Mouse (Mus musculus) forebrain, embryonic 16.5 days (tissue): ENCODE measurements at regions not wholly inside any gene's neighbourhood (a gene's known extent, or its start where the extent isn't known, plus 50 kb on each side); places are given as distances from the start of the nearest gene placed in this dataset.

Experiments used
- ATAC-seq: fragments of 200-750 bp; cut with Nextera tagmentation; 2 replicates; pipeline ENCODE4 v1.8.0; 2017; ENCODE audit warnings: mild to moderate bottlenecking, moderate library complexity
- H3K27ac ChIP-seq: fragments of 300-500 bp; sonication (generic); 2 replicates; pipeline ENCODE4 v1.5.1; 2014; ENCODE audit warnings: low read length, control low read depth
- H3K27me3 ChIP-seq: fragments of 300-500 bp; sonication (generic); replicated peaks from 2 replicates; pipeline ENCODE4 v1.6.1; 2014; ENCODE audit warnings: low read length; ENCODE audit not compliant: control insufficient read depth, insufficient read depth
- H3K36me3 ChIP-seq: fragments of 300-500 bp; sonication (generic); 2 replicates; pipeline ENCODE4 v1.6.1; 2014; ENCODE audit not compliant: control insufficient read depth, insufficient read depth
- H3K4me1 ChIP-seq: fragments of 300-500 bp; sonication (generic); replicated peaks from 2 replicates; pipeline ENCODE4 v1.6.1; 2014; ENCODE audit warnings: low read length; ENCODE audit not compliant: control insufficient read depth, insufficient read depth
- H3K4me2 ChIP-seq: fragments of 300-500 bp; sonication (generic); 2 replicates; pipeline ENCODE4 v1.6.1; 2014; ENCODE audit warnings: mild to moderate bottlenecking, low read length, control low read depth
- H3K4me3 ChIP-seq: fragments of 300-500 bp; sonication (generic); replicated peaks from 2 replicates; pipeline ENCODE4 v1.5.1; 2014; ENCODE audit warnings: mild to moderate bottlenecking, low read length, control low read depth
- H3K9ac ChIP-seq: fragments of 300-500 bp; sonication (generic); replicated peaks from 2 replicates; pipeline ENCODE4 v1.6.1; 2014; ENCODE audit warnings: low read depth, low read length, control low read depth
- H3K9me3 ChIP-seq: fragments of 300-500 bp; sonication (generic); 2 replicates; pipeline ENCODE4 v1.6.1; 2016; ENCODE audit warnings: low read length; ENCODE audit not compliant: control insufficient read depth
- WGBS: fragments of 180-500 bp; shearing (Covaris S2); extraction: QIAGEN DNeasy Blood & Tissue Kit; methylation state at CpG from one replicate; pipeline ENCODE4 v1.1.7; 2014; 5-methylcytosine and 5-hydroxymethylcytosine counted together

GRCm38 (mm10) chr3:9373896-9374295 lies 236.0 kb downstream of the Zfp704 start:
- Histone ChIP-seq H3K4me2 (no peak overlapping the region), H3K27me3 (no peaks in the 10 kb centered on the region), H3K9me3 (no peaks in the 10 kb centered on the region), H3K4me1 (no peaks in the 10 kb centered on the region), H3K4me3 (no peak overlapping the region), H3K36me3 (no peaks in the 10 kb centered on the region), H3K27ac (no peak overlapping the region), H3K9ac (no peak overlapping the region)
- ATAC-seq, result no peak
- 83% methylated on average over 1 of the region's 1 CpGs for WGBS

GRCm38 (mm10) chr3:9370096-9370495 lies 239.8 kb downstream of the Zfp704 start:
- no peak overlapping the region for H3K4me2 ChIP-seq
- H3K4me1 ChIP-seq, result no peaks in the 10 kb centered on the region
- no peaks in the 10 kb centered on the region for H3K36me3 ChIP-seq
- no peak overlapping the region for H3K4me3 ChIP-seq
- H3K27me3 ChIP-seq, result no peaks in the 10 kb centered on the region
- H3K9me3 ChIP-seq, result no peaks in the 10 kb centered on the region
- H3K9ac ChIP-seq, result no peak overlapping the region
- ATAC-seq, result no peak
- WGBS, result 84% methylated on average over 2 of the region's 2 CpGs
- no peak overlapping the region for H3K27ac ChIP-seq

- no peak for ATAC-seq
- Histone ChIP-seq H3K36me3 (no peaks in the 10 kb centered on the region), H3K4me2 (no peak overlapping the region), H3K27ac (no peak overlapping the region), H3K4me3 (no peak overlapping the region), H3K27me3 (no peaks in the 10 kb centered on the region), H3K9ac (no peak overlapping the region), H3K9me3 (no peaks in the 10 kb centered on the region), H3K4me1 (no peaks in the 10 kb centered on the region)
- WGBS, result 85% methylated on average over 9 of the region's 9 CpGs
These were observed 244.1 kb downstream of the Zfp704 start for GRCm38 (mm10) chr3:9365791-9366190.

GRCm38 (mm10) chr3:9359186-9359585 lies 250.7 kb downstream of the Zfp704 start:
- no peaks in the 10 kb centered on the region for H3K27me3 ChIP-seq
- H3K4me2 ChIP-seq, result no peak overlapping the region
- no peak overlapping the region for H3K27ac ChIP-seq
- no peaks in the 10 kb centered on the region for H3K36me3 ChIP-seq
- no peak for ATAC-seq
- no peaks in the 10 kb centered on the region for H3K9me3 ChIP-seq
- H3K4me3 ChIP-seq, result no peak overlapping the region
- H3K4me1 ChIP-seq, result no peaks in the 10 kb centered on the region; the same call in 1 of the 2 replicates
- no peak overlapping the region for H3K9ac ChIP-seq
- WGBS, result 93% methylated on average over 8 of the region's 8 CpGs

GRCm38 (mm10) chr3:9358111-9358510 lies 251.8 kb downstream of the Zfp704 start:
- Histone ChIP-seq H3K4me3 (no peak overlapping the region), H3K4me1 (no peaks in the 10 kb centered on the region; the same call in 1 of the 2 replicates), H3K4me2 (no peak overlapping the region), H3K27ac (no peak overlapping the region), H3K9me3 (no peaks in the 10 kb centered on the region), H3K36me3 (no peaks in the 10 kb centered on the region), H3K27me3 (no peaks in the 10 kb centered on the region; the same call in 1 of the 2 replicates), H3K9ac (no peak overlapping the region)
- ATAC-seq, result no peak; the same call in 1 of the 2 replicates
- WGBS, result 59% methylated on average over 12 of the region's 12 CpGs

GRCm38 (mm10) chr3:9357639-9358038 lies 252.2 kb downstream of the Zfp704 start:
- no peak overlapping the region for H3K4me3 ChIP-seq
- H3K4me1 ChIP-seq, result no peaks in the 10 kb centered on the region; the same call in 1 of the 2 replicates
- ATAC-seq, result no peak
- no peaks in the 10 kb centered on the region for H3K36me3 ChIP-seq
- H3K27ac ChIP-seq, result no peak overlapping the region
- WGBS, result 82% methylated on average over 2 of the region's 2 CpGs
- no peaks in the 10 kb centered on the region for H3K9me3 ChIP-seq
- no peaks in the 10 kb centered on the region; the same call in 1 of the 2 replicates for H3K27me3 ChIP-seq
- no peak overlapping the region for H3K9ac ChIP-seq
- no peak overlapping the region for H3K4me2 ChIP-seq

- Histone ChIP-seq H3K4me1 (no peaks in the 10 kb centered on the region; the same call in 1 of the 2 replicates), H3K4me2 (no peak overlapping the region), H3K27ac (no peak overlapping the region), H3K36me3 (no peaks in the 10 kb centered on the region), H3K9me3 (no peaks in the 10 kb centered on the region), H3K27me3 (no peaks in the 10 kb centered on the region; the same call in 1 of the 2 replicates), H3K4me3 (no peak overlapping the region), H3K9ac (no peak overlapping the region)
- ATAC-seq, result no peak
- WGBS, result 66% methylated on average over 4 of the region's 4 CpGs
These were observed 254.0 kb downstream of the Zfp704 start for GRCm38 (mm10) chr3:9355875-9356274.

- Histone ChIP-seq H3K27me3 (no peaks in the 10 kb centered on the region; the same call in 1 of the 2 replicates), H3K9ac (no peak overlapping the region), H3K36me3 (no peaks in the 10 kb centered on the region), H3K4me2 (no peak overlapping the region), H3K4me3 (no peak overlapping the region), H3K9me3 (no peaks in the 10 kb centered on the region), H3K27ac (no peak overlapping the region), H3K4me1 (no peaks in the 10 kb centered on the region; the same call in 1 of the 2 replicates)
- no peak for ATAC-seq
- 94% methylated on average over 11 of the region's 11 CpGs for WGBS
These were observed 255.1 kb downstream of the Zfp704 start for GRCm38 (mm10) chr3:9354756-9355155.

GRCm38 (mm10) chr3:9352251-9352650 lies 257.6 kb downstream of the Zfp704 start:
- ATAC-seq, result no peak
- H3K9me3 ChIP-seq, result no peaks in the 10 kb centered on the region
- H3K4me3 ChIP-seq, result no peak overlapping the region
- H3K4me1 ChIP-seq, result peaks cover 5% of the 10 kb centered on the region; the same call in 1 of the 2 replicates
- H3K27me3 ChIP-seq, result peaks cover 5% of the 10 kb centered on the region; the same call in 1 of the 2 replicates
- 41% methylated on average over 7 of the region's 7 CpGs for WGBS
- no peak overlapping the region for H3K27ac ChIP-seq
- no peak overlapping the region for H3K4me2 ChIP-seq
- H3K36me3 ChIP-seq, result no peaks in the 10 kb centered on the region
- no peak overlapping the region for H3K9ac ChIP-seq

GRCm38 (mm10) chr3:9349822-9350221 lies 260.1 kb downstream of the Zfp704 start:
- peaks cover 9% of the 10 kb centered on the region; the same call in 1 of the 2 replicates for H3K4me1 ChIP-seq
- ATAC-seq, result no peak
- no peaks in the 10 kb centered on the region for H3K36me3 ChIP-seq
- peaks cover 11% of the 10 kb centered on the region for H3K27me3 ChIP-seq
- no peak overlapping the region for H3K4me2 ChIP-seq
- no peak overlapping the region for H3K4me3 ChIP-seq
- H3K9me3 ChIP-seq, result no peaks in the 10 kb centered on the region
- H3K9ac ChIP-seq, result no peak overlapping the region
- 90% methylated on average over 4 of the region's 4 CpGs for WGBS
- no peak overlapping the region for H3K27ac ChIP-seq
